Mouse (Mus musculus) ES-E14 (cell line): ENCODE results near the gene Nfatc2.

Source experiments
- CHD2 ChIP-seq: IDR thresholded peaks from 2 replicates; pipeline ENCODE4 v1.6.1; 2014; ENCODE audit warnings: mild to moderate bottlenecking, low read depth, low read length, inconsistent platforms
- HCFC1 ChIP-seq: IDR thresholded peaks from 2 replicates; pipeline ENCODE4 v1.6.1; 2012; ENCODE audit warnings: low read length, inconsistent platforms, borderline replicate concordance; ENCODE audit not compliant: insufficient read depth
- MAFK ChIP-seq: IDR thresholded peaks from 2 replicates; pipeline ENCODE4 v1.6.1; 2014; ENCODE audit warnings: mild to moderate bottlenecking, low read depth, low read length, inconsistent platforms; ENCODE audit not compliant: insufficient read depth
- ZC3H11A ChIP-seq: IDR thresholded peaks from 2 replicates; pipeline ENCODE4 v1.6.1; 2012; ENCODE audit warnings: low read depth, mild to moderate bottlenecking, inconsistent platforms, low read length, borderline replicate concordance
- ZNF384 ChIP-seq: IDR thresholded peaks from 2 replicates; pipeline ENCODE4 v1.6.1; 2012; ENCODE audit warnings: low read depth, low read length, inconsistent platforms

DNA sequence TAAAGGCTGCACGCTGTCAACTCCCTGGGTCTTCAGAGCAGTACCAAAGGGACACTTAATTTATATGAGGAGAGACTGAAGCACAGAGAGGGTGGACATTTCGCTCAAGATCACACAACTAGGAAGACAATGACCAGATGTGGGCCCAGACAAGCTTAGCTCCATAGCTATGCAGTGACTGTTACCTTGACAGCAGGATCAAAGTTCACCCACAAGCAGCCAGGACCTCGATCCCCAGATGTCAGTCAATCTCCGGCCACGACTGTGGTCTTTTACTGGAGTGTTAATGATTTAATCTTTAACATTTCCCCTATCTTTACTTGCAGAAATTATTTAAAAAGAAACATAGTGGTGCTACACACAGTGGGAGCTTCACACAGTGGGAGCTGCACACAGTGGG is 49.1 kb downstream of the Nfatc2 start:
- TF ChIP-seq MAFK, result no peak
- TF ChIP-seq CHD2, result no peak
- TF ChIP-seq HCFC1, result no peak
- no peak for TF ChIP-seq ZNF384
- no peak for TF ChIP-seq ZC3H11A
